Mouse (Mus musculus): Measurements from ENCODE around the gene Man1a2. TPM values are rescaled to one million over a fixed set of nuclear protein-coding genes. Genes with fewer than 3 reads are reported as not detected.

The Man1a2 gene
- 10 to 100 TPM; 70.6 to 70.7 TPM for total RNA-seq (2023)

GRCm38 (mm10) chr3:100685087-100685762 is at the start of gene Man1a2:
Gene Man1a2, minus strand, starts transcription at chr3:100685503.

Other genes with a start within 250 kb of the Man1a2 start
- gene Tent5c, start 196.2 kb downstream of the Man1a2 start, total RNA-seq (2023) = 10 to 100 TPM in 1 of 2 experiments, 1 to 10 TPM in 1; 7.0 to 11.0 TPM
- not detected for gene Vtcn1, start 140.0 kb upstream of the Man1a2 start, total RNA-seq (2023)
- 1 to 10 TPM; 1.9 to 2.0 TPM for gene Trim45, start 236.7 kb upstream of the Man1a2 start, total RNA-seq (2023)

Measured in monocyte, adult 59 days (primary cell).